Mouse (Mus musculus): ENCODE data around the gene Morn3. TPM values are rescaled to one million over a fixed set of nuclear protein-coding genes. Genes with fewer than 3 reads are reported as not detected.
A peak's percentile ranks its signal among the peaks of the same experiment; 100 is the strongest.

Morn3 gene
- total and polyA plus RNA-seq, 3 experiments = not detected

GRCm38 (mm10) chr5:122991350-122992004 lies 55.3 kb downstream of the Morn3 start:
- H3K4me3 ChIP-seq (ENCODE audit: low read depth, low read length) = no peak overlapping the region
- ATAC-seq (ENCODE audit: extremely low read depth, insufficient number of reproducible peaks, low FRiP score, poor library complexity, severe bottlenecking) = no peak
- H3K4me1 ChIP-seq (ENCODE audit: insufficient read depth, low read depth, low read length) = peaks cover 42% of the 10 kb centered on the region

DNA sequence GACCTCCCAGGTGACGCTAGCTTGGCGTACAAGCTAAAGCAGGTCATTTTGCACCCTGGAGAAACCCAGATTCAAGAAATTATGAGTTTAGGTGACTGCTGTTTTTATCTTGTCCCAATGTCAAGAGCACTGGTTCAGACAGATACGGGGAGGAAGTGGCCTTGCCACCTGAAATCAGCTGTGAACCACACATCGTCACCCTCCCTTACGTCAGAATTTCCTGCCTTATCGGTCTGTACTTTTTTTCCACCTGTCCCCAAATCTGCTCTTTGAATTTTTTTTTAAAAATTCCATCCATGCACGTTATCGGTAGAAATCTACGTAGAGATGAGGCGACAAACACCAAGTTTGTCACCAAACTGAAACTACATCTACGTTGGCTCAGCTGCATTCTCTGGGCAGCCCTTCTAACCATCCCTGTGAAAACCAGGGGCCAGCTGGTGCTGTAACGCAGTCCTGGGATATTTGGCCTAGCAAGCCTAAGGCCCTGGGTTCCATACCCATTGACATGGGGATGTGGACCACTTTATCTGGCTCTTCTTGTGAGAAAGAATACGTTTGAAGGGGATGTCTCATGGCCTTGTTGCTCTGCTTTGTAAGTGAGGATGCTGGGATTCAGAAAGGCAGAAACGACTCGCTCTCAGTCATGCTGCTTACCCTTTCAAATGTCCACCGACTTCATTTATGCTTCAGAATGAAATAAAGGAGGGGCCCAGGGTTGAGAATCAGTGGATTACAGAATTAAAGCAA lies 56.2 kb downstream of the Morn3 start:
- peaks cover 42% of the 10 kb centered on the region for H3K4me1 ChIP-seq (ENCODE audit: insufficient read depth, low read depth, low read length)

More at GRCm38 (mm10) chr5:122991350-122992004, 55.3 kb downstream of the Morn3 start:
- no peaks in the 10 kb centered on the region for H3K9me3 ChIP-seq (replicated peaks)
- no peak for DNase-seq (ENCODE audit: low spot score)
- no peak for TF ChIP-seq GATA2 (IDR thresholded peaks at IDR 0.05; ENCODE audit: borderline replicate concordance, low read depth, low read length)
- TF ChIP-seq CTCF (IDR thresholded peaks at IDR 0.05; ENCODE audit: low read depth, low read length) = no peak
- no peak for TF ChIP-seq GATA1 (IDR thresholded peaks at IDR 0.05; ENCODE audit: borderline replicate concordance, low read length)
- no peak for TF ChIP-seq POLR2AphosphoS5 (IDR thresholded peaks at IDR 0.05; ENCODE audit: insufficient replicate concordance, low read depth, low read length)
- no peak for TF ChIP-seq TAL1 (conservative IDR thresholded peaks at IDR 0.05; ENCODE audit: low read depth, low read length)
- H3K27me3 ChIP-seq (ENCODE audit: insufficient read depth, low read length) = peaks cover 3% of the 10 kb centered on the region; the same call in 1 of the 2 replicates
- peaks cover 12% of the 10 kb centered on the region for H3K36me3 ChIP-seq (replicated peaks)

GRCm38 (mm10) chr5:122989551-122990330 lies 57.1 kb downstream of the Morn3 start, which contains the start of gene Kdm2b:
TSS of gene Kdm2b (minus strand) at chr5:122989823.
- Histone ChIP-seq H3K9me3 (replicated peaks) (no peaks in the 10 kb centered on the region), H3K4me3 (ENCODE audit: low read depth, low read length) (peak within 1 kb of the TSS; percentile 76), H3K27me3 (ENCODE audit: insufficient read depth, low read length) (peaks cover 3% of the 10 kb centered on the region; the same call in 1 of the 2 replicates), H3K36me3 (replicated peaks) (peaks cover 13% of the 10 kb centered on the region), H3K4me1 (ENCODE audit: insufficient read depth, low read depth, low read length) (peaks cover 42% of the 10 kb centered on the region)
- TF ChIP-seq POLR2AphosphoS5 (IDR thresholded peaks at IDR 0.05; ENCODE audit: insufficient replicate concordance, low read depth, low read length) (no peak), GATA2 (IDR thresholded peaks at IDR 0.05; ENCODE audit: borderline replicate concordance, low read depth, low read length) (no peak), GATA1 (IDR thresholded peaks at IDR 0.05; ENCODE audit: borderline replicate concordance, low read length) (no peak), CTCF (IDR thresholded peaks at IDR 0.05; ENCODE audit: low read depth, low read length) (no peak), TAL1 (conservative IDR thresholded peaks at IDR 0.05; ENCODE audit: low read depth, low read length) (no peak)
- DNase-seq (ENCODE audit: low spot score) (no peak), ATAC-seq (ENCODE audit: extremely low read depth, insufficient number of reproducible peaks, low FRiP score, poor library complexity, severe bottlenecking) (no peak)

More for the DNA sequence above, 56.2 kb downstream of the Morn3 start:
- ATAC-seq (ENCODE audit: extremely low read depth, insufficient number of reproducible peaks, low FRiP score, poor library complexity, severe bottlenecking) = no peak
- no peak for DNase-seq (ENCODE audit: low spot score)
- H3K9me3 ChIP-seq (replicated peaks) = no peaks in the 10 kb centered on the region
- H3K4me3 ChIP-seq (ENCODE audit: low read depth, low read length) = peak overlapping the region; percentile 76; the same call in 1 of the 2 replicates
- TF ChIP-seq POLR2AphosphoS5 (IDR thresholded peaks at IDR 0.05; ENCODE audit: insufficient replicate concordance, low read depth, low read length) (no peak), TAL1 (conservative IDR thresholded peaks at IDR 0.05; ENCODE audit: low read depth, low read length) (no peak)
- H3K36me3 ChIP-seq (replicated peaks) = peaks cover 10% of the 10 kb centered on the region
- H3K27me3 ChIP-seq (ENCODE audit: insufficient read depth, low read length) = peaks cover 3% of the 10 kb centered on the region; the same call in 1 of the 2 replicates

DNA sequence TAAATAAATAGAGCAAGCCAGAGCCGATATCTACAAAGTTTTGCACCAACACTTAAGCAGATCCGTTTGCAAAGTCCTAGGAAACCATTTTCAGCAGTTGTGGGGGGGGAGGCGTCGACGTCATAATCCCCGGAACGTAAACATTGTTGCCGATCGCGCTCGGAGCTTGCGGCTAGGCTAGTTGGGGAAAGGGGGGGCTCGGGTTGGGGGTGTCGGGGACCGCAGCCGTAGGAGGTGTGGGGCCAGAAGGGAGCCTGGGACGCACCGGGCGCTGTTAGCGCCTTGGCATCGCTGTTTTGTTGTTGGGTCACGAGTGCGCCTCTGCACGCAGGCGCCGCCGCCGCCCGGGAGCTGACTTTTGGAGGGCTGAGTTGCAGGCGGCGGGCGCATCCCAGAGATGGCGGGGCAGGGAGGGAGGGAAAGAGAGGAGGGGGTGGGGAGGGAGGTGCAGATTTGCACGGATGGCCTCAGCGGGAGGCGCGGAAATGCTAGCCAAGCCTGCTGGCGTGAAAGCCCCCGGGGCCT lies 57.8 kb downstream of the Morn3 start:
- DNase-seq (ENCODE audit: low spot score) = peak; percentile 60
- H3K36me3 ChIP-seq (replicated peaks) = peaks cover 19% of the 10 kb centered on the region
- no peak for TF ChIP-seq TAL1 (conservative IDR thresholded peaks at IDR 0.05; ENCODE audit: low read depth, low read length)
- TF ChIP-seq POLR2AphosphoS5 (IDR thresholded peaks at IDR 0.05; ENCODE audit: insufficient replicate concordance, low read depth, low read length) = no peak
- no peak for TF ChIP-seq CTCF (IDR thresholded peaks at IDR 0.05; ENCODE audit: low read depth, low read length)
- TF ChIP-seq GATA1 (IDR thresholded peaks at IDR 0.05; ENCODE audit: borderline replicate concordance, low read length) = no peak
- no peak for TF ChIP-seq GATA2 (IDR thresholded peaks at IDR 0.05; ENCODE audit: borderline replicate concordance, low read depth, low read length)
- H3K4me1 ChIP-seq (ENCODE audit: insufficient read depth, low read depth, low read length) = peaks cover 42% of the 10 kb centered on the region
- peak; percentile 46 for ATAC-seq (ENCODE audit: extremely low read depth, insufficient number of reproducible peaks, low FRiP score, poor library complexity, severe bottlenecking)
- no peaks in the 10 kb centered on the region for H3K9me3 ChIP-seq (replicated peaks)
- peaks cover 3% of the 10 kb centered on the region; the same call in 1 of the 2 replicates for H3K27me3 ChIP-seq (ENCODE audit: insufficient read depth, low read length)
- H3K4me3 ChIP-seq (ENCODE audit: low read depth, low read length) = peak overlapping the region; percentile 76

GRCm38 (mm10) chr5:122988021-122988751 lies 58.6 kb downstream of the Morn3 start:
- Histone ChIP-seq H3K9me3 (replicated peaks) (no peaks in the 10 kb centered on the region), H3K4me3 (ENCODE audit: low read depth, low read length) (peak overlapping the region; percentile 76), H3K36me3 (replicated peaks) (peaks cover 27% of the 10 kb centered on the region), H3K4me1 (ENCODE audit: insufficient read depth, low read depth, low read length) (peaks cover 42% of the 10 kb centered on the region), H3K27me3 (ENCODE audit: insufficient read depth, low read length) (peaks cover 3% of the 10 kb centered on the region; the same call in 1 of the 2 replicates)
- no peak for TF ChIP-seq TAL1 (conservative IDR thresholded peaks at IDR 0.05; ENCODE audit: low read depth, low read length)
- no peak for TF ChIP-seq CTCF (IDR thresholded peaks at IDR 0.05; ENCODE audit: low read depth, low read length)
- no peak for TF ChIP-seq GATA1 (IDR thresholded peaks at IDR 0.05; ENCODE audit: borderline replicate concordance, low read length)
- TF ChIP-seq GATA2 (IDR thresholded peaks at IDR 0.05; ENCODE audit: borderline replicate concordance, low read depth, low read length) = no peak
- TF ChIP-seq POLR2AphosphoS5 (IDR thresholded peaks at IDR 0.05; ENCODE audit: insufficient replicate concordance, low read depth, low read length) = no peak
- ATAC-seq (ENCODE audit: extremely low read depth, insufficient number of reproducible peaks, low FRiP score, poor library complexity, severe bottlenecking) (no peak), DNase-seq (ENCODE audit: low spot score) (peak; percentile 58)

All from G1E (cell line).